Mouse (Mus musculus) limb, embryonic 11.5 days (tissue): ENCODE results near the gene Thrap3. TPM values are rescaled to one million over a fixed set of nuclear protein-coding genes. Genes with fewer than 3 reads are reported as not detected.

Source experiments
- polyA plus RNA-seq: library from polyadenylated mRNA; unstranded; fragments of >200 nt; fragmentation: Nextera tagmentation; extraction: Ambion mirVana; gene quantifications from 2 replicates; pipeline ENCODE4 v1.2.1, GENCODE M21; 2014

The Thrap3 gene
- polyA plus RNA-seq, 1 experiment from 2014 or later = 247 TPM

Other genes starting within 250 kb of the Thrap3 start
- gene Csf3r, start 178.2 kb downstream of the Thrap3 start, polyA plus RNA-seq = 0.20 and 0.40 TPM in 2 replicates
- gene Mrps15, start 155.8 kb downstream of the Thrap3 start, polyA plus RNA-seq = 156 and 160 TPM in 2 replicates
- gene Oscp1, start 144.2 kb downstream of the Thrap3 start, polyA plus RNA-seq = 20.1 and 21.4 TPM in 2 replicates
- 39.0 and 44.8 TPM in 2 replicates for gene Lsm10, start 106.1 kb downstream of the Thrap3 start, polyA plus RNA-seq
- gene Stk40, start 98.8 kb downstream of the Thrap3 start, polyA plus RNA-seq = 27.8 and 30.4 TPM in 2 replicates
- gene Eva1b, start 55.0 kb downstream of the Thrap3 start, polyA plus RNA-seq = 64.3 and 70.3 TPM in 2 replicates
- gene Sh3d21, start 39.3 kb downstream of the Thrap3 start, polyA plus RNA-seq = 5.4 and 5.5 TPM in 2 replicates
- 54.6 and 61.2 TPM in 2 replicates for gene Map7d1, start 53.6 kb upstream of the Thrap3 start, polyA plus RNA-seq
- gene Trappc3, start 59.6 kb upstream of the Thrap3 start, polyA plus RNA-seq = 25.0 and 32.2 TPM in 2 replicates
- gene Col8a2, start 84.0 kb upstream of the Thrap3 start, polyA plus RNA-seq = 1.4 and 1.5 TPM in 2 replicates
- gene Adprhl2, start 118.9 kb upstream of the Thrap3 start, polyA plus RNA-seq = 59.2 and 62.0 TPM in 2 replicates
- 2.6 and 3.1 TPM in 2 replicates for gene Tekt2, start 122.9 kb upstream of the Thrap3 start, polyA plus RNA-seq
- 11.9 and 14.8 TPM in 2 replicates for gene Ago3, start 226.8 kb upstream of the Thrap3 start, polyA plus RNA-seq